Mouse (Mus musculus) olfactory bulb, adult 2 months (tissue): ENCODE results near the gene Plau.

Experiments
- CTCF ChIP-seq: fragments of 200-500 bp; IDR thresholded peaks from 2 replicates; pipeline ENCODE4 v1.5.1; 2012; ENCODE audit warnings: low read depth, mild to moderate bottlenecking, low read length, moderate library complexity; ENCODE audit not compliant: insufficient read depth
- POLR2A ChIP-seq: fragments of 200-500 bp; IDR thresholded peaks from 2 replicates; pipeline ENCODE4 v1.6.1; 2012; ENCODE audit warnings: mild to moderate bottlenecking, low read depth, low read length, moderate library complexity; ENCODE audit not compliant: insufficient read depth

- no peak for TF ChIP-seq POLR2A
- no peak for TF ChIP-seq CTCF
Measured at GRCm38 (mm10) chr14:20794589-20794988, 41.9 kb upstream of the Plau start.
